Mouse (Mus musculus): ENCODE measurements around the gene 4930402H24Rik.

4930402H24Rik gene

DNA sequence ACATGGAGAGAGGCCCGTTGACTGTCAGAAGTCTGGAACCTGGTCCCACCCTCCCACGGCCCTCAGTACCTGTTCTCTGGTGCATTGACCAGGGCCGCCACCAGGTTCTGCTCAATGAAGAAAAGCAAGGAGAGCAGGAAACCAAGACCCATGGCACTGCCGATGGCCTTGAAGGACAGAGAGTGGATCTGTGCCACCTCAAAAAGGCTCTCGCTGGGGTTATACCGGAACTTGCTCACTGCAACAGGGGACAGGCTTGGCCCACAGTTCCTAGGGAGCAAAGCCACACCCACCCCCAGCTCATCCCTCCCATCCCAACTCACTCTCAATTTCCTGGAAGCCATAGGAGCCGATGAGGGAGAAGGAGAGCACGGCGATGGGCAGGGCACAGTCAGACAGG lies 220.8 kb downstream of the 4930402H24Rik start:
- in situ Hi-C loops (cut with MboI; ENCODE audit: unreplicated experiment in 2 of 2): no loop called here

DNA sequence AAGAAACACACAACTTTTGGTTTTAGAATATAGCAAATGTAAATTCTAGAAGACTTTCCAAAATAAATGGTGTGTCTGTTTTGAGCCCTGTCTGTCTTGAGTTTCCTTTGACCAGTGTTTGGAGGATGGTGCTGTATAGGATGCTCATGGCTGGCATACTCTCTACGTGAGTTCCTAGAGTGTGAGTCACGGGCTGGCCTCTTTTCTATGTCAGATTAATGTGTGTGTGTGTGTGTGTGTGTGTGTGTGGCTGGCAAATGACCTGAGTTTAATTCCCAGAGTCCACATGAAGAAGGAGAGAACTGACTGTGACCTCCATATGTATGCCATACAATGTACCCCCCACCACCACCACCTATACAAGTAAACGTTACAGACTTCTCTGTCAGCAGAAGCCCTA lies 224.7 kb downstream of the 4930402H24Rik start:
- in situ Hi-C loops (cut with MboI; ENCODE audit: unreplicated experiment in 2 of 2): no loop called here

DNA sequence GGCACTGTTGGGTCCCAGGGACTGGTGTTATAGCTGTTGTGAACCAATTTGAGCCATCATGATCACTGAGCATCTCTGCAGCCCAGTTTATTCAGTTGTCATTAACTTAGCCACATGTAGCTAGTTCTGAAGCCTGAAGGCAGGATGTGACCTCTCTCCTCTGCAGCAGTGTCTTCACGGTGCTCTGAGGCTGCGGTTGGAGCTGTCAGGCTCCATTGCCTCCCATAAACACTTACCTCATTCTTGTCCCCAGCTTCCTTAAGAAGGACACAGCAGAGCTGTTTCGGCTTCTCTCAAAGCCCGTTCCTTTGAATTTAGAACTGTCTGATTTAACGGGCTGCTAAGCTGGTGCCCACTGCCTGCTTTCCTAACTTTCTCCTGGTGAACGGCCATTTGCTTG lies 226.3 kb downstream of the 4930402H24Rik start:
- in situ Hi-C loops (cut with MboI; ENCODE audit: unreplicated experiment in 2 of 2): loop anchor here in 1 of 2 experiments (5.0 kb wide), 1 partner anchor 32 kb away; no protein-coding TSS in a partner anchor

DNA sequence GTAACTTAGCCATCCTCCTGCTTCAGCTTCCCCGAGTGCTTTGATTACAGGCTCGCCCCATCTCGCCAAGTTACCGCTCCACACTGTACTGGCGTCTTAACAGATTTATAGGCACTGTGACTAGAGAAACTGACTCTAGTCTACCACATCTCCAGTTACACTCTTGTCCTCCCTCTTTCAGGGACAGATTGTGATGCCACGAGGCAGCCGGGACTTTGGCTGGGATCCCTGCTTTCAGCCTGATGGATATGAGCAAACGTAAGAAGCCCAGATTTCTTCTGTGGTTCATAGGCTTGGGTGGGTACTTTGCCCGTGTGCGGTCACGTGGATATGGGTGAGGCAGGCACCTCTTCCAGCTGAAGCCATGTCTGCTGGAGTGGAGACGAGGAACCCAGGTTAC lies 227.1 kb downstream of the 4930402H24Rik start:
- in situ Hi-C loops (cut with MboI; ENCODE audit: unreplicated experiment in 2 of 2): loop anchor here in 1 of 2 experiments (5.0 kb wide), 1 partner anchor 33 kb away; no protein-coding TSS in a partner anchor

DNA sequence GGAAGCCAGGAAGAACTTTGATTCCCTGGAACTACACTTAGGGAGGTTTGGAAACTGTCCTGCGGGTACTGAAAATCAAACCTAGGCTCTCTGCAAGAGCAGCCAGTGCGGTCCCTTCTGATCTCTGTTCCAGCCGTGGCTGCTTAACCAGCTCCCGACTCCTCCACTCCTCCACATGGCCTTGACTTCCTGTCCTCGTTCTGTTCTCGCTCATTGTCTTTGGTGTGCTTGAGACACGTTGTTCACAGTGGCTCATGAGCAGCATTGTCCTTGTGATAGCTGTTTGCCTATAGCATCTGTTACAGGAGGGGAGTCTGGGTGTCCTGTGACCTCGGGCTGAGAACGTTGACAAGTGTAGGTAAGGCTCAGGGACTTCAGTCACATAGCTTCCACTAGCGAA lies 229.0 kb downstream of the 4930402H24Rik start:
- in situ Hi-C loops (cut with MboI; ENCODE audit: unreplicated experiment in 2 of 2): loop anchor here in 1 of 2 experiments (5.0 kb wide), 1 partner anchor 35 kb away; no protein-coding TSS in a partner anchor

DNA sequence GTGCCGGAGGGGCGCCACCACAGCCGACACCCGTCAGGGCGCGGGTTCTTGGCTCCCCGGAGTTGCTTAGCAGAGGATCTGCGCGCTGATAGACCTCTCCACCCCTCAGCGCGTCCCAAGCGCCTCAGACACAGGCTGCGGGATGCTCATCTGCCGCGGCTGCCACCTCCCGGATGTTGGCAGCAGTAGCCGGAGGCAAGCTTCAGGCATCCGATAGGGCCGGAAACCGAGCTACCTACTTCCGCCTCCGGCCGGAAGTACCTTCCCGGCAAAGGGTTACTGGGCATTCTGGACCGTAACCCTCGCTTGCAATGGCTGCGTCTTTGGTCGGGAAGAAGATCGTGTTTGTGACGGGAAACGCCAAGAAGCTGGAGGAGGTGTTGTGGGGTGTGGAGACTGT lies 238.6 kb downstream of the 4930402H24Rik start, which contains the start of gene Itpa:
Gene Itpa (plus strand): TSS at position 52 of the 400 bp plus-strand sequence.
- in situ Hi-C loops (cut with MboI; ENCODE audit: unreplicated experiment in 2 of 2): loop anchor here (5.0 to 10.0 kb wide), 4 partner anchors 35 to 243 kb away; partner anchors contain the start of genes Fastkd5 (in 1 of the 2), Pced1a (in 1 of the 2), Ubox5 (in 1 of the 2) and Vps16 (in 1 of the 2)

DNA sequence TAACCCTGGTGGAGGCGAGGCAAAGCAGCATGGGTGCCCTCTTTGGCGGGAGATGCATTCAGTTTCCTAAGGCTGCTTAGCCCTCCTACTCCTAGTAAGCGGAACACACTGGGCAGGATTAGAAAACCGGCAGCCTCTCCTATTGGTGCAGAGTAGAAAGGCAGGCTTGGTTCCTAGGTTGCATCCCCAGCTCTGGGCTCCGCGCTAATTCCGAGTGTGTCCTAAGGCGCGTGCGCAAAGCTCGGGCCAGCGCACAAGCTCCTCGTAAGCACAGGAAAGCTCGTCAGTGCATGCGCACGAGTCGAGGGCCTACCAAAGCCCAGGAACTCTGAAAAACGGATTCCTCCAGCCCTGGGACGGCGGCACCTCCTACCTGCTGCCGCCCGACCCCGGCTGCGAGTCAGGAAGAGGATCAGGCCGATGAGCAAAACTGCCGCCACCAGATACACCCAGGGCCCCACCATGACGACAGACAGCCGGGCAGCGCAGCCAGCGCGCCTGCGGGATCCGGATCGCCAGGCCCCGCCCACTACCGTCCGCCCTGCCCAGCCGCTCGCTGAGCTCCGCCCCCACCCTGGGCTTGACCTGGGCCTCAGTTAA lies 242.0 kb downstream of the 4930402H24Rik start, which contains the start of gene Ddrgk1:
Gene Ddrgk1 (minus strand): TSS at position 558 of the 600 bp plus-strand sequence.
- in situ Hi-C loops (cut with MboI; ENCODE audit: unreplicated experiment in 2 of 2): loop anchor here (10.0 kb wide), 2 partner anchors 101 to 239 kb away; partner anchors contain the start of genes Pced1a (in 1 of the 2) and Vps16 (in 1 of the 2)

DNA sequence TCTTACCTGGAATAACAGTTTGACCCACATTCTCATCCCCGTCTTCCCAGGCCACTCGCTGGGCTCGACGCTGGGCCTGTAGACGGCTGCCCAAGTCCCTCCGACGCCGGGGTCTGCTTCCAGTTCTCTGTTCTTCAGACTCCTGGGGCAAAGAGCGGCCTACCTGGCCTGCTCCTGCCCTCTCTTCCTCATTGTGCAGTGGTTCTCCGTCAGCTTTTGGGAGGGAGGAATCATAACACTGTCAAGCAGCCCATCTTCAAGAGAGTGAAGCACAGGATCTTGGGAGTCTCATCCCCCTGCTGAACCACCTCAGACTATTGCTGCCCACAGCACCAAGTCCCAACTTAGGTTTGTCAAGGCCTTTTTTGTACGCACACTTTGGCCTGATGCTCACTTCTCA lies 242.9 kb downstream of the 4930402H24Rik start:
- in situ Hi-C loops (cut with MboI; ENCODE audit: unreplicated experiment in 2 of 2): loop anchor here (10.0 kb wide), 2 partner anchors 101 to 239 kb away; partner anchors contain the start of genes Pced1a (in 1 of the 2) and Vps16 (in 1 of the 2)

DNA sequence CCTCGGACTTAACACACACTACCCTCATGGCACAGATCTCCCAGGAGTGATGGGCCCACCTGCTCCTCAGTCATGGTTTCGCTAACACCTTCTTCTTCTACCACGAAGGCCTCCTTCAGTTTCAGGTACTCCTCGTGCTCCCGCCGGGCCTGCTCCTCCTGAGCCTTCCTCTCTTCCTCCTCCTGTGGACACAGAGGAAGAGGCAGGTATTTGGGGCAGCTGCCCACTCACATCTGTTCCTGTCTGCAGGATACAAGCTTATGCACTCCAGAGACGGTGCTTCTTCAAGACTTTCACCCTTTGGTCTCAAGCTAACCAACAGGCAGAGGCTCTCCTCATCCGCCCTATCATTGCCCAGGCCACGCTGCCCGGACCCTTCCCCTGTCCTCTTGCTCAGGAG lies 247.7 kb downstream of the 4930402H24Rik start:
- in situ Hi-C loops (cut with MboI; ENCODE audit: unreplicated experiment in 2 of 2): no loop called here

DNA sequence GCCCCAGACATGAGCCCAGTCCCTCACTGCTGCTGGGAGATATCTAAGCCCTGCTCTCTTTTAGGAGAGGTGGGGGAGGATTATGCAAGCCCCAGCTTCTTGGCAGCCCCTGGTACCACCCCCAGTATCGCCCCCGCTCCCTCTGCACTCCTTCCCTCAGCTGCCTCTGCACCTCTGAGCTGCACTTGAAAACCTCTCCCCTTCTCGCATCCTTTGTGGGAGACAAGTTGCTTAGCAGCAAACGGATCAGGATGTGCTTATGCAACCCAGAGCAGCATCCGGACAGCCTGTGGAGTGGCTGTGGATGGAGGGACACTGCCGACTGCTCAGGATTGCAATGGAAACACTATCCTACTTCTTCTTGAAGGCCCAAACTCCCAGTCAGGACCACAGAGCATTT lies 248.7 kb downstream of the 4930402H24Rik start:
- in situ Hi-C loops (cut with MboI; ENCODE audit: unreplicated experiment in 2 of 2): no loop called here

DNA sequence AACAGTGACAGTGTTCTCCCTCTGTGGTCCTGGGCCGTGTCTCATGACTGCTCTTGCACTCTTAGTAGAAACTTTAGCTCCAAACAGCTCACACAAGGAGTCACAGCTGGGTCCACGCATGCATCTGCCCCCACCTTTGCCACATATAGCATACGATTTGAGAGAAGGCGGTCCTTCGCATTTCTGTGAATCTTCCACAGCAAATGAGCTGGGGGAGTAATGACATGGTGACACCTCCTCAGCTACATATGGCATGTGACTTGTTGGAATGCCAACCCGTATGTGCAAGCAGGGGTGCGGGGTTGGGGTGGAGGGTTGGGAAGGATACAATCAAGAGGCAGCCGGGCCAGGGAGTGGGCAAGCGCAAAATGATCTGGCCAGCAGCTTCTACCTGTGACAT lies 249.7 kb downstream of the 4930402H24Rik start:
- in situ Hi-C loops (cut with MboI; ENCODE audit: unreplicated experiment in 2 of 2): no loop called here
